Mouse (Mus musculus) left cerebral cortex, postnatal 4 days (tissue): ENCODE results near the gene Sema6b. TPM values are rescaled to one million over a fixed set of nuclear protein-coding genes. Genes with fewer than 3 reads are reported as not detected.

Experiments used
- DNase-seq: peaks from one replicate; pipeline ENCODE4 v3.0.0-alpha.2; 2022
- intact Hi-C: fragments of 180-260 bp; cut with DNase I; formaldehyde crosslinking; loops from one replicate; pipeline ENCODE4 v1.15.1; 2025
- total RNA-seq, 2 experiments: library from RNA; stranded (reverse); gene quantifications; 2 replicates each; pipeline ENCODE4 v1.2.3; 2021

Sema6b gene
- total RNA-seq, 2 experiments from 2014 or later: 91.1 to 95.7 TPM

DNA sequence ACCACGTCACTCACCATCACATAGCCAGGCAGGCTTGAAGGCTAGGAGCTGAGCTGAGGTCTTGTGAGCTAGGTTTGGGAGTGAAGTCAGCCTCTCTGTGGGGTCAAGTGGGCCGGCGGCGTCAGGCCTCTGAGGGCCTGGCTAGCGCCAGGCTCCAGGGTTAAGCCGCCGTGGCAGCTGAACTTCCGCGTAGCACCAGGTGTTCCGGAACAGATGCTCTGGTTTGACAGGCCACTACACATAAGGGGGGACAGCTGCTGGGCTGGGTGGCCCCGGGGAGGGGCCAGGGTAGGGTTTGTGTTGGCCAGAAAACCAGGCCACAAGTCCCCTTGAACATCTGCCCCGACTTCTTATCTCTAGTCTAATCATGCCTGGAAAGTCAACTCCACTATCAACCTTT, 7.3 kb upstream of the Sema6b start:
- intact Hi-C loops: no loop called here

DNA sequence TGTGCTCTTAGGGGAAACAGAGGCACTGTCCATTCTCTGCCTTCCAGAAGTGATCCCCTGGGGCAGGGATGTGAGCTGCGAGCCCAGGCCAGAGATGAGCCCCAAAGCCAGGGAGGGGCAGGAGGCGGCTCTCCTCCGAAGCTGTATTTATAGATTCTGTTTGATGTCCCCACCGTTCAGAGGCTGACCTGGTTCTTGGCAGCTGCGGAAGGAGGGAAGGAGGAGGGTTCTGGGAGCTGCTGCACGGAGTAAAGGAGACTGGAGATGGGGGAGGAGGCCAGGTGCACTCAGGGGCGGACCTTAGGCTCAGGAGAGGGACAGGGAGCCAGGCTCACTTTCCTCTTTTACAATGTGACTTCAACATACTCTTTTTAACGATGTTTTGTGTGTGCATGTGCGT, 6.0 kb upstream of the Sema6b start:
- intact Hi-C loops: no loop called here
- no peak for DNase-seq

More for the DNA sequence above, 7.3 kb upstream of the Sema6b start:
- DNase-seq: no peak

DNA sequence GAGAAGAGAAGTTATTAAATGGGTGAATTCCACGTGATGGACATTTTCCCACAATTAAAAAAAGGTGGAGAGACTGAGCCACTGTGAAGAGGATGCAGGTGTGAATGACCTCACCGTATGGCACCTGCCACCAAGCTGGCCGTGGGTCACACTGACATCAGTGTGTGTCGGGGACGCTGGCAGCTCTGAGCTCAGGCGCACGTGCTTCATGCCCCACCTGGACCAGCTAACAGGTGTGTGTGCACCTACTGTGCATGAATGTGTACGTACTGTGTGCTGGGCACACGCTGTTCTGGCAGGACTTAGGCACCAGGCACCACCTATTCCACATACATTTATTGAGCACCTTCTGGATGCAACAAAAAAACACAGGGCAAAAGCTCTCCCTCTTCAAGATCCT, 4.4 kb upstream of the Sema6b start:
- no peak for DNase-seq
- intact Hi-C loops: no loop called here

DNA sequence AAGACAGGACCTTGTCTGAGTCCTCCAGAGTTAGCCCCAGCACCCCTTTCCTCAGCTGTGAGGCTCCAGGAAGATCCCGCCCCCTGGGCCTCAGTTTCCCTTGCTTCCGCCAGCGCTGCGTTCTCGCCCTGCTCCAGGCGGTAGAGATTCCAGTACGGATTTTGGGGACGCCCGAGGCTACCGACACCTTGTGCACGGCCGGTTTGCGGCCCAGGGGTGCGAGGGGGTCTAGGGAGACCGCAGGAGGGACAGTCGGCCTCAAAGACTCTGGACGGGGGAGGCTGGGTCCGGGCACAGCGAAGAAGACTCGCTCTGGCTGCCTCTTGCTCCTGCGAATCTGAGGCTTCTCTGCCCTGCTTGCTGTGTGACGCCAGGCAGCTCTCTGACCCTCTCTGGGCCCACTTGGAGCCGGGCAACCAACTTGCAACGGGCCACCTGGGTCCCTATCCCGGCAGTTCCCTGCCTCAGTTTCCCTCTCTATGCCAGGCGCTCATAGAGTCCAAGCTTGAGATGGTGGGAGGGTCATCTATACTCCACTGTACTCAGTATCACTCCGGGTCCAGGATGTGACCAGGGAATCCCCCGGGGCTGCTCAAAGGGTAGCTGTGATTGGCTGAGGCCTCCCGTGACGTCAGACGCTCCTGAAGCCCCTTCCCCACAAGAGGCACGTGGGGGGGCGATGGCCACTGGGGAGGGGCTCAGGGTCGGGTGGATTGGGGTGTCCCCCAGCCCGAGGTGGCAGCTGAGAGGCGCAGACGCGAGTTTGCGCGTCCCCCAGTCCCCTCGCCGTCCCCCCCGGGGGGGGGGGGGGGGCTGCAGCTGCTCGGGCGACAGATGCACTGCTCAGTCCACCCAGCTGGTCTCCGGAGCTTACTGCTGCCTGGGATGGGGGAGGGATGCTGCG, 1.8 kb upstream of the Sema6b start:
- DNase-seq: peak; percentile 55
- intact Hi-C loops: no loop called here

DNA sequence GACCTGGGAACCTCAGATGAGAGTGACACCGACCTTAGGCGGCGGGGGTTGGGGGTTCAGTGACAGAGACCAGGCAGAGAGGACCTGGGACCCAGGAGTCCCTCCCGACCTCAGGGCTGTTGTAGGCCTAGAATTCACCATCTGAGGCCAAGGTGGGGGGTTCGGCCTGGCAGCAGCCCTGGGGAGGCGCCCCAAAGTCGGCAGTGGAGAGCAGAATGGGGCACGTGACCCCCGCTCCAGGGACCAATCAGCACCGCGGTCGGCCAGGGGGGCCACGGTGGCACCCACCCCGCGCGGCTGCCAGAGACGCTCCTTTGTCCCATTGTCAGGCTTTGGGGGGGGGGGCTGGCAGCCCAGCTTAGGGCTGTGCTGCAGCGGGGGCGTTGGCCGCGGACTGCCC, 788 bp downstream of the Sema6b start:
- no peak for DNase-seq
- intact Hi-C loops: no loop called here

DNA sequence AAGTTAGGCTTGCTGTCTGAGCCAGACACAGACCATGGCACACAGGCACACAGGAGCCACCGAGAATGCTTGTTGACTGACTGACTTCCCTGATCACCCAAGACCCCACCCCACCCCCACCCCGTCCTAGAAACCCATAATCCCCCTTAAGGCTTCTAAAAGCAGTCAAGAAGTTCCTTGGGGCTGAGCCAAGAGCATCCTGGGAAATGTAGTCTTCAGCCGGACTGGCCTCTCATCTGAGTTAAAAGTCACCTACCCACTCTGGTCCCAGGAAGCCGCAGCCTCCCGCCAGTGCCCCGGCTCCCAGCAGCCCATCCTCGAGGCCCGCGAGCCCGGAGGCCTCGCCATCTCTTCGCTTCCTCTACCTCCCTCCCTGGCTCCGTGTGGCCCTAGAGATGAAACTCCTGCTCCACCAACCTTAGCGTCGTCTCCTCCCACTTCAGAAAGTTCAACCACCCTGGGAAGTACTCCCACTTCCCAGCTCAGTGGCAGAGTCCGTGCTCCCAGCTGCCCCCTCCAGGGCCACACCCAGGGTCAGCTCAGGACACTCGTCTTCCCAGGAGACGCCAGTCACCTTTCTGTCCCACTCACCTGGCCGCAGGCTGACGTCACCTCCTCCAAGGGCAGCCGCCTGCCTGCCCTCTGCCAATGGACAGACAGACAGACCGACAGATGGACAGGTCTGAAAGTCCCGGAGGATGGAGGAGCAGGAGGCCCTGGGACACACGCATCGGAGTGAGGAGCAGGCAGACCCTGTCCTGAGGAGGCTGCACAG, 2.1 kb downstream of the Sema6b start:
- intact Hi-C loops: no loop called here
- no peak for DNase-seq

DNA sequence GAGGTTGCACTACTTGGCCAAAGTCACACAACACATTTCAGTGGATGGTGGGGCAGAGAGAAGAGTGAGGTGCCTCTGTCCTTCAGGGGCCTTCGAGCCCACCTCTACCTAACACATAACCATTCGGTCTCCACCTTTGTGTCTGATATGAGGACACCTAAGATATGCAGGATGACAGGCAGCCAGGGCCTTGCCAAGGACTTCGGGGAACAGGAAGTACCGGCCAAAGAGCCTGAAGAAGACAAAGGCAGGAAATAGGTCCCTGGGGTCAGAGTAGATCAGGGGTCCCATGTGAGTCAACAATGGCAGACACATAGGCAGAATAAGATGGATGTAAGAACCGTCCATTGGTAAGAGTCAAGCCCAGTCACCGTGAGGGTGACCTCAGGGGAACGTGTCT, 3.6 kb downstream of the Sema6b start:
- DNase-seq: no peak
- intact Hi-C loops: no loop called here

DNA sequence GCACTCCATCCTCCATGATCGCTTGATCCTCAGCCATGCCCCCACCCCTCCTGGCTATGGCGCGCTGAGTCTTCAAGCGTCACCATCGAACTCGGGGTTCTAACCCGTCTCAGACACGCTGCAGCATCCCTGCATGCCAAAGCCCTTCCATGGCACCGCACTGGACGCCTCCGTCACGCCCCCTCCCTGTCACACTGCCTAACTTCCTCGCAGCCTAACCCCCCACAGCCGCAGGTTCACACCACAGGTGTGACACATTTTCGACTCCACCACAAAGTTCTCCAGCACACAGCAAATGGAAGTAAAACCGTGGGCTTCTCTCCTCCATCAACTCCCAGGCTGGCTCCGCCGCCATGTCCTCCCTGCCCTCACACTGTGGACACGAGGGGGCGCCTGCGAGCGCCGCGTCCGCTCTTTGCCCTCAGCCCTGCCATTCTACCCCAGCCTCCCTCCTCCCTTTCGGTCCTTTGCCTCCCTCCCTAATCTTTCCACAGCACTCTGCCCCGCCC, 5.6 kb downstream of the Sema6b start:
- DNase-seq: peak; percentile 68
- intact Hi-C loops: no loop called here

DNA sequence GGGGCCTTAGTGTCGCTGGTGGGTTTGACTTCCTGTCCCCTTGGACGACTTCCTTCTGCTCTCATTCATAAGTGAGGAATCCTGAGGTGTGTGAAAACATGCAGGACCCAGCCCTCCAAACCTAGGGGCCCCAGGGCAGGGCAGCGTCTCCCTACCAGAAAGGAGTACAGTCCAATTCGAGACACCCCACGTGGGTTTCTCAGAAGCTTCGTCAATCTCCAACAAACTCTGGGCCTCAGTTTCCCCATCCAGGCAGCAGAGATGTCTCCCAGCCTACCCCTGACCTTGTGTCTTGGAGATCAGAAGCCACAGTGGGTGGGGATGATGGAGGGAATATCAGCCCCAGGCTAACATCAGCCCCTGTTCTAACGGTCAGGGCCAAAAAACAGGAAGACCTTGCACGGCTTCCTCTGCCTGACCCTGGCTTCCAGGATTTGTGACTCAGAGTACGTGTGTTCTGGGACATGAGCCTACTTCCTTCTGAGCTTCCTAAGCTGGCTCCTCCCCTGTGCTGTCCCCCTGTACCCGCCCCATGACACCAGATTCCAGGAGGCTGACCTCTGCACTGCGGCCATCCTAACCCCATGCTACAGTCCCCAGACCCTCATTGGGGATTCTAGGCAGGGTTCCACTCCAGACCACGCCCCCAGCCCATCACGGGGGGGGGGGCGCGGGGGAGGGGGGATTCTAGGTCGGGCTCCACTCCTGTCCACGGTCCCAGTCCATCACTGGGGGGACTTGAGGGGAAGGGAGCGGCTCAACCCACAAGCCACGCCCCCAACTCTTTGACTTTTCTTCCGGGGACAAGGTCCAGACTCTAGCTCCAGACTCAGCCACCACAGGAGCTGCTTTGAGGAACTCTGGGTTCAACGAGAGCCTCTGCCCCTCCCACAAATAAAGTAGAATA, 6.4 kb downstream of the Sema6b start:
- no peak for DNase-seq
- intact Hi-C loops: no loop called here

DNA sequence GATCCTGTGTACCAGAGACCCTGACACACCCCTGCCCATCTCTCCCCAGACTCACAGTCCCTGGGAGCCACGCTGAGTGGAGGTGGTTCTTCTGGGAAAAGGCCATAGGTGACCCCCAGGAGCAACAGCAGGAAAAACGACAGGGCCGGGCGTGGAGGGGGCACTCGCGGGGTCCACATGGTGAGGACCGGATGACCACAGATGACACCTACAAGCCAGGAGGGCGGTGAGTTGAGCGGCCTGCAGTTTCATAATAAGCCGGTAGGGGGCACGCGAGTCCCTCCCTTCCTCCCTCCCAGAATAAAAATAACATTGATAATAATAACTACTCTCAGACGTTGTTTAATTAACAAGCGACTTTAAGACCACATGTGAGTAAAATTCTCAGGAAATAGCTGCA, 7.5 kb downstream of the Sema6b start:
- intact Hi-C loops: no loop called here
- peak; percentile 66 for DNase-seq

DNA sequence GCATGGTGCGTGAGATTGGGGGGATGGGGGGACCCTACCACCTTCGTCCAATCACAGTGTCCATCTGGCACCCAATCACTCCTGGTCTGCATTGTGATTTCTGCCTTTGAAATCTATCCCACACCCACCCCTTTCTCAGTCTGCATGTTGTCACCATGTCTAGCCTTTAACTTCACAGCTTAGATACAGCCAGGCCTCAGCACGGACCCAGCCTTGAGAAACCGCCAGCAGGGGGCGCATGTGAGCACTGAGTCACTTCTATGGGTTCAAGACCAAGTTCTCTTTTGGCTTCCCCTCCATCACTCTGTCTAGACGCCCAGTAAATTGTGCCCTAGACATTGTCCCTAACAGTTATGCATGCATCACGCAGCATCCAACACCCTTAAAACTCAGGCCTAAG, 8.3 kb downstream of the Sema6b start:
- intact Hi-C loops: no loop called here
- DNase-seq: peak; percentile 71

DNA sequence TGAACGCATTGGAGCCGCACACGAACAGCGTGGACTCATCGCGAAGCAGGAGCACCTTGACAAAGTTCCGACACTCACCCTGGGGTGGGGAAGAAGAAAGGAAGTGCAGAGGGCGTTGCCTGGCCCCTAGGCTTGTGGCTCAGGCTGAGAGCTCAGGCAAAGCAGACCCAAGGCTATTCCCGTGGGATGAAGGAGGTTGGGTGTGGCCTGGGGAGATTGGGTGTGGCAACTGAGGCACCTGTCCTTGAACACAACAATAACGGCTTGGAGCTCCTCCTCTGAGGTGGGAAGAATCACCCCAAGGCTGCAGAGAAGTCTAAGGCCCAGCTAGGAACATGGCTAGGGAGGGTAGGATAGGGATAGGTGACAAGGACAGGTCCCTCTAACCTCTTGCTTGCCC, 9.0 kb downstream of the Sema6b start:
- DNase-seq: no peak
- intact Hi-C loops: no loop called here

DNA sequence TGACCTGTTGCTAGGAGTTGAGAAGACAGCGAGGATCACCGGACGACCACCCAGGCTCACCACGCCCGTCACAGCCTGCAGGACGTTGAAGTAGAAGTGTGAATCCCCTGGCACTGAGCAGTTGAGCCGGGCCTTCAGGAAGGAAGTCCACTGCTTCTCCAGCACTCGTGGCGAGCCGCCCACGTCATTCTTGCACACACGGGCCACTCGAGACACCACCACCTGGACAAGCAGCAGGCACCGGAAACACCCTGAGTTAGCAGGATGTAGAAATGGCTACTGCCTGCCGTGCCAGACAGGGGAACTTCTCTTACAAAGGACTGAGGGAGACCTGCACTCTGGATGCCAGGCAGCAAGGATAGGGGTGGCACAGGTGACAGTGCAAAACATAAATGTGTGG, 11.9 kb downstream of the Sema6b start:
- intact Hi-C loops: loop anchor here (5.0 kb wide), 1 partner anchor 124 kb away; no protein-coding TSS in a partner anchor
- no peak for DNase-seq

DNA sequence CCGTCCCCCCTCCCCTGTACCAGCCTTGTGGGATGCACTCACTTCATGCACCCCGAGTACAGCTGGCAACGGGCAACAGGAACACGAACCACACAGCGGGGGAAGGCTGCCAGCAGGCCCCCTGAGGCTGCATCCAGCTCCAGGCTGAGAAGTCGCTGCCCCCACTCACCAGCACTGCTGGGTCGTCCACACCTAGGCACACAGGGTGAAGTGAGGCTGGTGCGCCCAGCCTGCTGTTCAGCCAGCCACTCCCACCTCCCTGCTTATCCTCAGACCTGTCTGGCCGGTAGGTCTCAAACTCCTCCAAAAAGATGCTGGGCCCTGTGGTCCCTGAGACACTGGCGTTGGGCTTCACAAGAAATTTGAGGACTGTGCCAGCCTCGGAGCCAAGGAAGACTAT, 14.0 kb downstream of the Sema6b start:
- DNase-seq: no peak
- intact Hi-C loops: loop anchor here (5.0 kb wide), 1 partner anchor 126 kb away; no protein-coding TSS in a partner anchor

DNA sequence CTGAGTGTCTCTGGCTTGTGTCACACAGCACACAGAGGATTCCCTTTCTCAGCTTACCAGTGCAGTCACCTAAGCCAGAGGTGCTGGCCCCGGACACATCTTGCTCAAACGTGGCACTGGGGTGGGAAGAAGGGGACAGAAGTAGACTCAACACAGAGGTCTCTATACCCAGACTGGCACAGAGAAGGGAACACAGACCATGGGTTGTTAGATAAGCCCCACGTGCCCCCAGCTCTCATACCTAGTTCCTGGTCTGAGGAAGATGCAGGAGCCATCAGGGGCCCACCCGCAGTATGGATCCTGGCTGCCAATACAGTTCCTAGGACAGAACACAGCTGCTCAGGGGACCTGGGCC, 14.9 kb downstream of the Sema6b start:
- intact Hi-C loops: loop anchor here (5.0 kb wide), 1 partner anchor 127 kb away; no protein-coding TSS in a partner anchor

DNA sequence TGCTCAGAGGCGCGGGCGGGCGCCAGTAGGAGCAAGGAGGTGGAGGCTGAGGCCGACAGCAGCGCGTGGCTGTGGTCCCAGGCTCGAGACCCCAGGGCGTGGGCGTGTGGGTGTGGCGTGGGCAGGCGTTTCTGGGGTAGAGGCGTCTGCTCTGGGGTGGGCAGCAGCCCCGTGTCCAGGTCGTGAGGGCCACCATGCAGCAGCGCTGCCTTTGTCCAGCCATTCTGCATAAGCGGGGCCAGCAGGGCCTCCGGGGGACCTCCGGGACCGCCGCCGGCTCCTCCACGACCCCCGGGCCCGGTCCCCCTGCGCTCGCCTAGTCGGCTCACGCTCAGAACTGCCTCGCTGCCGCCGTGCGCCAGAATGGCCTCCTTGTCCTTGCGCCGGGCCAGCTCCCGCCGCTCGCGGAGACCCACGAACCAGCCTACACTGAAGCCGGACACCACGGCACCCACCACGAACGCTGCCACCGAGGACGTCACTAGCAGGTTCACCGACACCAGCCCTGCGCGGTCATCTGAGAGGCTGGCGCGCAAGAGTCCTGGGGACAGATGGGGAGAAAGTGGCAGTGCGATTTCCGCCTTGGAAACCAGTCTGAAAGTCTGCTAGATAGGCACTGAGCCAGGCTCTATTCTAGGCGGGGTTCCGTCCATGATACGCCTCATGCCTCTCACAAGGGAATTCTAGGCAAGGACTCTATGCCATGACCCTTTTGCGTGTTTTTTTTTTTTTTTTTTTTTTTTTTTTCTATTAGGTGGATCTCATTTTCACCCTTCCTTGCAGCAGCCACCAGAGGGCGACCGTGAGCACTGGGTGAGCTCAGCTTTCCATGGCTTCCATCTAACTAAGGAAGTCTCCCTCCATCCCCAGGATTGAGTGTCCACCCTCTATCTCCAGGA, 15.5 kb downstream of the Sema6b start:
- intact Hi-C loops: loop anchor here (5.0 kb wide), 1 partner anchor 128 kb away; no protein-coding TSS in a partner anchor
- DNase-seq: peak; percentile 60

More for the DNA sequence above, 14.9 kb downstream of the Sema6b start:
- DNase-seq: no peak

DNA sequence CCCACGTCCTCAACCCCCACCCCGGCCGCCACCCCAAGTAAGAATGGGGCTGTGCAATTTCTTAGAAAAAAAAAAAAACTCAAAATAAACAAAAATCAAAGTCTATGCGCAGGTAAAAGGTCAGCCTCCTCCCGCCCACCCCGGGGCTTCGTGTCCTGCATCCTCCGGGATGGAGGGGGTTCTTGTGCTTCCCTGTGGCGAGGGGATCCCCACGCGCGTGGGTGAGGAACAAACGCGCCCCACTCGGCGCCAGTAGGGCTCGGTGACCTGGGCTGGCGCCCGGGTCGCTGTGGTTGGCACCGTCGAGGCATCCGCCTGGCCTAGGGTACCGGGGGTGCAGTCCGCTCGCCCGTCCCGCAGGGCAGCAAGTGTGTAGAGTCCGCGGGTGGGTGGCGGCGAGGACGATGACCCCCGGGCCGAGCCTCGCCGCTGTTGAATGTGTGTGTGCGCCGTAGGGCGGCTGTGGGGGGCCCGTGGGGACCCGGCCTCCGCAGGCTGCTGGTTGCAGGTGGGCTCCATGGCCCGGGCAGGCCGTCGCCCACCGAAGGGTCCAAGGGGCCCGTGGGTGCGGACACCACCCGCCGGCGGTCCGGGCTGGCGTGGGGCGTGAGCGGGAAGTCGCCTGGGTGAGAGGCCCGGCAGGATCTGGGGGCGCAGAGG, 16.3 kb downstream of the Sema6b start:
- intact Hi-C loops: no loop called here

DNA sequence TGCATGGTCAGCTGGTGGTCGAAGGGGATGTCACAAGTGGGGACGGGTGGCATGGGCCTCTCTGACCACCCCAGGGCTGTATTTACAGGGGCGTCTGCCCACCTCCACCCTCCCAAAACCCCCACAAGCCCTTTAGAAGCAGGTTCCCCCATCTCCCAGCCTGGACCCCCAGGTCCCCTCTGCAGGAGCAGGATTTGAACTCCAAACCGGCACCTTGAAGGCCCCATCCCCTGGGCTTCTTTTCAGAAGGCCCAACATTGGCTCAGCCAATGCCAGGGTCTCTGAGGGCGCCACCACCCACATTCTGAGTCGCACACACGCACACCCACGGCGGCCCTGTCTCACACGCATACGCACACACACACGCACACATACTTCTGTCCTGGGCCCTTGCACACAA, 17.0 kb downstream of the Sema6b start:
- no peak for DNase-seq
- intact Hi-C loops: no loop called here

More for the DNA sequence above, 16.3 kb downstream of the Sema6b start:
- no peak for DNase-seq

DNA sequence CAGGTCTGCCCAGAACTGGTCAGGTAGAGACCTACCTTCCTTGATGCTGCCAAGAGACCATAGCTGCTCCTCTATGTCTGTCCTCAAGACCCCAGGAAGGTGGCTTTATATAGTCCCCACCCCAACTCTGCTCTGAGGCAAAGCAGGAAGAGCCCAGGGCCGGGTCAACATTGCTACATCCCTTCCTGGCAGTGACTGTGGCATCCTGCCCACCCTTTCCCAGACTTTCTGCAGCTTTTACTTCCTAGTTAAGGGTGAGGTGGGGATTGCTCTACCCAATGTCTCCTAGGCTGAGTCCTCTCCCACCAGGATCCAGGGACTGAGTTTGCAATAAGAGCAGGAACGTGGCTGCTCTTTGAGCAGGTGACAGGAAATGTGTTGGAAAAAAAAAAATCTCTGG, 18.3 kb downstream of the Sema6b start, which contains the start of gene Lrg1:
Gene Lrg1, minus strand, starts transcription at position 176 of the 400 bp plus-strand sequence.
- intact Hi-C loops: no loop called here

More for the DNA sequence above, 18.3 kb downstream of the Sema6b start, which contains the start of gene Lrg1:
- DNase-seq: no peak
